Mouse (Mus musculus): ENCODE measurements around the gene Ms4a10.

The Ms4a10 gene

DNA sequence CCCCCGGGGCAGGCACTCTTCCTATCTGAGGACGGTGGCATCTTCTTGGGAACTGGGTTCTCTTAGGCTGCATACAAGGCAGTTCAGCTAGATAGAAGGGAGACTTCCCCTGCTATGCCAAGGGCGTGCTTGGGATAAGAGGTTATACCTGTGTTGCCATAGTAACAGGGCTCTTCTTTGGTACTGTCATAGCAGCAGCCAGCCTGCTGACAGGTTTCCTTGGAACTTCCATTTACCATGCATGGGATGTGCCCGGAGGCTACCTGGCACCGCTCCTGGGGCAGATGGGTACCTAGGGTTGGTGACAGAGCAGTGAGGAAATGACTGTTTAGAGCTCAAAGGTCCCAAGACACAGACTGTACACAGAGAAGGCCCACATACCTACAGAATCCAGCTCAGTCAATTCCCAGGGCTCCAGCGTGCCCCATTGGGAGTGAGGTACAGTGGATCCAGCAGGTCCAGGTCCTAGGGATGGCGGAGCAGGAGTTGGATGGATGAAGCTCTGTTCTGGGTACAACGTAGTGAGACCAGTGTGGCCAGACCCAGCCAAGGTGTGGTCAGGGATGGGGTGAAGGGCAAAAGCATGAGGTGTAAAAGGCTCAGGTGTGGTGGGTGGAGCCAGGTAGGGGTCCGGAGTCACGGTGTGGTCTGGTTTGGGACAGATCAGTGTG, 56.0 kb downstream of the Ms4a10 start:
- no peak for DNase-seq (ENCODE audit: low spot score in 2 of 2)

DNA sequence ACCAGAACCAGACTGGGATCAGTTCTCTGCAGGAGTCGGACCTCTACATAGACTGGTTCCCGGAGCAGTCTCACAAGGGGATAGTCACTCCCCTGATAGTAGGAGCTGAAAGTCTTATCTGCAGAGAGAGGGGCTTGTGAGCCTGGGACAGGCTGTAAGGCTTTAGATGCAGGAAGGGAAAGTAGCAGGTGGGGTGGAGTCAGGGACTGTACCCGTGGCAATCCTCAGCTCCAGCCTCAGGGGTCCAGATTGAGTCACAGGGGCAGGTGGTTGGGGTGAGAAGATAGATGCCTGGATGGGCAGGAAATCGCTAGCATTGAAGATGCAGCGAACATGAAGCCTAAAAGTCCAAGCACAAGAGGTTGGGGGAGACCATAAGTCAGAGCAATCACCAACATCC, 58.0 kb downstream of the Ms4a10 start:
- DNase-seq (ENCODE audit: low spot score in 2 of 2), result no peak

DNA sequence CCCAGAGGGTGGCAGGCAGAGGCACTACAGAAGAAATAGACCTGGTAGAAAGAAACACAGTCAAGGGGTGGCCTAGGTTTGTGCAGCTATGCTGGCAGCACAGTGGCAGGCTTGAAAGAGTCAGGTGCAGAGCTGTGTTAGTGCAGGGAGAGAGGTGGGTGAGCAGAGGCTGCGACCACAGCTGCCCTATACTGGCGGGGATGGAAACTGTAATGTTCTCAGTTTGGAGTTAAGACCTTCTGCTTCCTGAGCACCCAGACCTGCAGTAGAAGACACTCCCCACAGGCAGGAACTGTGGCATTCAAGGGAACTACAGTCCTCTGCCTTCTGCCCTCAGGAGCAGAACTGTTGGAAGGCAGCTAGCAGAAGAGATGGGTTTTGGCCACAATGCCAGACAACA, 59.6 kb downstream of the Ms4a10 start:
- DNase-seq (ENCODE audit: low spot score in 2 of 2), result no peak

GRCm38 (mm10) chr19:10914291-10914690, 60.2 kb downstream of the Ms4a10 start:
- DNase-seq (ENCODE audit: low spot score in 2 of 2), result no peak
